Mouse (Mus musculus) brain, embryonic 18.5 days (tissue): ENCODE measurements around the gene Slc39a8.
A peak's percentile ranks its signal among the peaks of the same experiment; 100 is the strongest.

Experiments used
- DNase-seq: peaks from one replicate; pipeline ENCODE4 v3.0.0-alpha.2; 2012; ENCODE audit warnings: low read depth, low spot score

Slc39a8 gene

GRCm38 (mm10) chr3:135915941-135916340 is 90.9 kb downstream of the Slc39a8 start:
- DNase-seq: no peak

GRCm38 (mm10) chr3:135918566-135919180 is 93.6 kb downstream of the Slc39a8 start:
- peak; percentile 52 for DNase-seq

GRCm38 (mm10) chr3:135919305-135919704 is 94.2 kb downstream of the Slc39a8 start:
- DNase-seq: no peak

GRCm38 (mm10) chr3:135926729-135927128 is 101.7 kb downstream of the Slc39a8 start:
- DNase-seq: no peak

- DNase-seq: no peak
Measured at GRCm38 (mm10) chr3:135928184-135928583, 103.1 kb downstream of the Slc39a8 start.

GRCm38 (mm10) chr3:135937455-135937854 is 112.4 kb downstream of the Slc39a8 start:
- DNase-seq: no peak
